Mouse (Mus musculus) heart, postnatal 0 days (tissue): ENCODE measurements around the gene Efcab6. TPM values are rescaled to one million over a fixed set of nuclear protein-coding genes. Genes with fewer than 3 reads are reported as not detected.
A peak's percentile ranks its signal among the peaks of the same experiment; 100 is the strongest.

Experiments
- ATAC-seq: fragments of 200-750 bp; cut with Nextera tagmentation; 2 replicates; pipeline ENCODE4 v1.8.0; 2017; ENCODE audit warnings: low read depth, moderate number of reproducible peaks, moderate library complexity; ENCODE audit not compliant: insufficient read depth
- DNase-seq: peaks from one replicate; pipeline ENCODE4 v3.0.0-alpha.2; 2016; ENCODE audit warnings: low spot score
- H3K27ac ChIP-seq: fragments of 300-500 bp; sonication (generic); 2 replicates; pipeline ENCODE4 v1.5.1; 2014; ENCODE audit warnings: low read depth, mild to moderate bottlenecking
- H3K27me3 ChIP-seq: fragments of 300-500 bp; sonication (generic); 2 replicates; pipeline ENCODE4 v1.6.1; 2014; ENCODE audit warnings: low read length, mixed read lengths; ENCODE audit not compliant: control insufficient read depth, insufficient read depth
- H3K36me3 ChIP-seq: fragments of 300-500 bp; sonication (generic); replicated peaks from 2 replicates; pipeline ENCODE4 v1.6.1; 2014; ENCODE audit warnings: low read length, mixed read lengths; ENCODE audit not compliant: control insufficient read depth, insufficient read depth
- H3K4me1 ChIP-seq: fragments of 300-500 bp; sonication (generic); 2 replicates; pipeline ENCODE4 v1.6.1; 2014; ENCODE audit warnings: antibody characterized with exemption; ENCODE audit not compliant: control insufficient read depth, insufficient read depth
- H3K4me2 ChIP-seq: fragments of 300-500 bp; sonication (generic); 2 replicates; pipeline ENCODE4 v1.6.1; 2014; ENCODE audit warnings: low read depth, mild to moderate bottlenecking, low read length, moderate library complexity
- H3K4me3 ChIP-seq: fragments of 300-500 bp; sonication (generic); 2 replicates; pipeline ENCODE4 v1.5.1; 2014; ENCODE audit warnings: low read depth, low read length
- H3K9ac ChIP-seq: fragments of 300-500 bp; sonication (generic); replicated peaks from 2 replicates; pipeline ENCODE4 v1.6.1; 2014; ENCODE audit warnings: low read depth, low read length, mixed read lengths
- H3K9me3 ChIP-seq: fragments of 300-500 bp; sonication (generic); replicated peaks from 2 replicates; pipeline ENCODE4 v1.6.1; 2016; ENCODE audit warnings: low read length; ENCODE audit not compliant: control insufficient read depth
- CTCF ChIP-seq: IDR thresholded peaks from 2 replicates; pipeline ENCODE4 v1.5.1; 2016; ENCODE audit warnings: antibody characterized with exemption, control low read depth, low read depth
- EP300 ChIP-seq: IDR thresholded peaks from 2 replicates; pipeline ENCODE4 v1.6.1; 2016; ENCODE audit warnings: antibody characterized with exemption, low read depth
- WGBS: fragments of 180-500 bp; shearing (Covaris S2); extraction: QIAGEN DNeasy Blood & Tissue Kit; methylation state at CpG from one replicate; pipeline ENCODE4 v1.1.7; 2014; 5-methylcytosine and 5-hydroxymethylcytosine counted together
- polyA plus RNA-seq: library from polyadenylated mRNA; unstranded; fragments of >200 nt; fragmentation: Nextera tagmentation; extraction: Ambion mirVana; gene quantifications from 2 replicates; pipeline ENCODE4 v1.2.1, GENCODE M21; 2015
- total RNA-seq: library from RNA; depleted of rRNA; stranded (reverse); fragments of >200 nt; gene quantifications from 2 replicates; pipeline ENCODE4 v1.2.3, GENCODE M21; 2014; ENCODE audit warnings: low replicate concordance

Efcab6 gene
- total and polyA plus RNA-seq, 2 experiments from 2014 or later: not detected

GRCm38 (mm10) chr15:83924656-83925055 is 140.5 kb downstream of the Efcab6 start:
- H3K27ac ChIP-seq: no peak overlapping the region
- no peaks in the 10 kb centered on the region for H3K4me1 ChIP-seq
- no peak for TF ChIP-seq CTCF
- no peak for TF ChIP-seq EP300
- ATAC-seq: no peak
- WGBS: 35% methylated on average over 4 of the region's 4 CpGs
- no peaks in the 10 kb centered on the region for H3K27me3 ChIP-seq
- DNase-seq: peak; percentile 22
- no peaks in the 10 kb centered on the region for H3K9me3 ChIP-seq
- H3K36me3 ChIP-seq: no peaks in the 10 kb centered on the region
- no peak overlapping the region for H3K4me2 ChIP-seq
- no peak overlapping the region for H3K4me3 ChIP-seq
- H3K9ac ChIP-seq: no peak overlapping the region

GRCm38 (mm10) chr15:83915376-83915775 is 149.8 kb downstream of the Efcab6 start:
- no peaks in the 10 kb centered on the region for H3K9me3 ChIP-seq
- TF ChIP-seq EP300: no peak
- no peak for TF ChIP-seq CTCF
- no peaks in the 10 kb centered on the region for H3K27me3 ChIP-seq
- H3K36me3 ChIP-seq: no peaks in the 10 kb centered on the region
- 78% methylated on average over 10 of the region's 10 CpGs for WGBS
- H3K4me3 ChIP-seq: no peak overlapping the region
- no peak overlapping the region for H3K27ac ChIP-seq
- no peaks in the 10 kb centered on the region for H3K4me1 ChIP-seq
- no peak for ATAC-seq
- DNase-seq: no peak
- no peak overlapping the region for H3K9ac ChIP-seq
- no peak overlapping the region for H3K4me2 ChIP-seq

GRCm38 (mm10) chr15:83913028-83913714 is 152.0 kb downstream of the Efcab6 start:
- no peak for TF ChIP-seq CTCF
- no peak for TF ChIP-seq EP300
- DNase-seq: no peak
- H3K27me3 ChIP-seq: no peaks in the 10 kb centered on the region
- no peaks in the 10 kb centered on the region for H3K36me3 ChIP-seq
- H3K4me1 ChIP-seq: no peaks in the 10 kb centered on the region
- no peak overlapping the region for H3K4me3 ChIP-seq
- H3K27ac ChIP-seq: no peak overlapping the region
- no peak overlapping the region for H3K4me2 ChIP-seq
- H3K9ac ChIP-seq: no peak overlapping the region
- 80% methylated on average over 14 of the region's 14 CpGs for WGBS
- H3K9me3 ChIP-seq: no peaks in the 10 kb centered on the region
- no peak for ATAC-seq

- Histone ChIP-seq H3K9ac (no peak overlapping the region), H3K9me3 (no peaks in the 10 kb centered on the region), H3K4me2 (no peak overlapping the region), H3K4me1 (no peaks in the 10 kb centered on the region), H3K36me3 (no peaks in the 10 kb centered on the region), H3K4me3 (no peak overlapping the region), H3K27me3 (peaks cover 10% of the 10 kb centered on the region; the same call in 1 of the 2 replicates), H3K27ac (no peak overlapping the region)
- no peak for ATAC-seq
- TF ChIP-seq EP300 (no peak), CTCF (no peak)
- no peak for DNase-seq
- WGBS: 84% methylated on average over 13 of the region's 13 CpGs
Measured at GRCm38 (mm10) chr15:83906472-83906871, 158.7 kb downstream of the Efcab6 start.

- H3K4me3 ChIP-seq: no peak overlapping the region
- H3K4me1 ChIP-seq: no peaks in the 10 kb centered on the region
- no peak for DNase-seq
- 59% methylated on average over 9 of the region's 9 CpGs for WGBS
- no peaks in the 10 kb centered on the region for H3K36me3 ChIP-seq
- H3K27ac ChIP-seq: no peak overlapping the region
- no peak for TF ChIP-seq CTCF
- TF ChIP-seq EP300: no peak
- no peak overlapping the region for H3K9ac ChIP-seq
- H3K4me2 ChIP-seq: no peak overlapping the region
- H3K27me3 ChIP-seq: 0 out of 2 replicates have a peak, but pooled peaks cover 2% of the 10 kb centered on the region
- ATAC-seq: no peak
- H3K9me3 ChIP-seq: no peaks in the 10 kb centered on the region
Measured at GRCm38 (mm10) chr15:83897286-83897685, 167.9 kb downstream of the Efcab6 start.

- Histone ChIP-seq H3K9me3 (no peaks in the 10 kb centered on the region), H3K27me3 (no peaks in the 10 kb centered on the region), H3K4me3 (no peak overlapping the region), H3K4me1 (no peaks in the 10 kb centered on the region), H3K27ac (no peak overlapping the region), H3K9ac (no peak overlapping the region), H3K4me2 (no peak overlapping the region), H3K36me3 (no peaks in the 10 kb centered on the region)
- TF ChIP-seq CTCF (no peak), EP300 (no peak)
- ATAC-seq (no peak), DNase-seq (no peak)
- WGBS: 32% methylated on average over 9 of the region's 9 CpGs
Measured at GRCm38 (mm10) chr15:83896011-83896410, 169.2 kb downstream of the Efcab6 start.
